Mouse (Mus musculus) hindbrain, embryonic 14.5 days (tissue): ENCODE measurements at regions not wholly inside any gene's neighbourhood (a gene's known extent, or its start where the extent isn't known, plus 50 kb on each side); places are given as distances from the start of the nearest gene placed in this dataset.
A peak's percentile ranks its signal among the peaks of the same experiment; 100 is the strongest.

ENCODE experiments used
- ATAC-seq: fragments of 200-750 bp; cut with Nextera tagmentation; 2 replicates; pipeline ENCODE4 v1.8.0; 2017; ENCODE audit warnings: moderate number of reproducible peaks, mild to moderate bottlenecking, moderate TSS enrichment, moderate library complexity; ENCODE audit not compliant: low FRiP score
- DNase-seq: peaks from one replicate; pipeline ENCODE4 v3.0.0-alpha.2; 2015; ENCODE audit warnings: low spot score
- H3K27ac ChIP-seq: fragments of 300-500 bp; sonication (generic); 2 replicates; pipeline ENCODE4 v1.5.1; 2014; ENCODE audit warnings: mild to moderate bottlenecking, moderate library complexity
- H3K27me3 ChIP-seq: fragments of 300-500 bp; sonication (generic); 2 replicates; pipeline ENCODE4 v1.6.1; 2014; ENCODE audit warnings: mild to moderate bottlenecking, low read length, mixed read lengths; ENCODE audit not compliant: control insufficient read depth, insufficient read depth
- H3K36me3 ChIP-seq: fragments of 300-500 bp; sonication (generic); replicated peaks from 2 replicates; pipeline ENCODE4 v1.6.1; 2014; ENCODE audit not compliant: control insufficient read depth, insufficient read depth
- H3K4me1 ChIP-seq: fragments of 300-500 bp; sonication (generic); replicated peaks from 2 replicates; pipeline ENCODE4 v1.6.1; 2014; ENCODE audit warnings: antibody characterized with exemption, low read length, mixed read lengths; ENCODE audit not compliant: control insufficient read depth, insufficient read depth
- H3K4me2 ChIP-seq: fragments of 300-500 bp; sonication (generic); replicated peaks from 2 replicates; pipeline ENCODE4 v1.6.1; 2014; ENCODE audit warnings: mild to moderate bottlenecking, moderate library complexity
- H3K4me3 ChIP-seq: fragments of 300-500 bp; sonication (generic); replicated peaks from 2 replicates; pipeline ENCODE4 v1.5.1; 2014; ENCODE audit warnings: mild to moderate bottlenecking, low read length
- H3K9ac ChIP-seq: fragments of 300-500 bp; sonication (generic); 2 replicates; pipeline ENCODE4 v1.6.1; 2014
- H3K9me3 ChIP-seq: fragments of 300-500 bp; sonication (generic); 2 replicates; pipeline ENCODE4 v1.6.1; 2016; ENCODE audit warnings: low read length; ENCODE audit not compliant: control insufficient read depth
- WGBS: fragments of 180-500 bp; shearing (Covaris S2); extraction: QIAGEN DNeasy Blood & Tissue Kit; methylation state at CpG from one replicate; pipeline ENCODE4 v1.1.7; 2014; 5-methylcytosine and 5-hydroxymethylcytosine counted together

DNA sequence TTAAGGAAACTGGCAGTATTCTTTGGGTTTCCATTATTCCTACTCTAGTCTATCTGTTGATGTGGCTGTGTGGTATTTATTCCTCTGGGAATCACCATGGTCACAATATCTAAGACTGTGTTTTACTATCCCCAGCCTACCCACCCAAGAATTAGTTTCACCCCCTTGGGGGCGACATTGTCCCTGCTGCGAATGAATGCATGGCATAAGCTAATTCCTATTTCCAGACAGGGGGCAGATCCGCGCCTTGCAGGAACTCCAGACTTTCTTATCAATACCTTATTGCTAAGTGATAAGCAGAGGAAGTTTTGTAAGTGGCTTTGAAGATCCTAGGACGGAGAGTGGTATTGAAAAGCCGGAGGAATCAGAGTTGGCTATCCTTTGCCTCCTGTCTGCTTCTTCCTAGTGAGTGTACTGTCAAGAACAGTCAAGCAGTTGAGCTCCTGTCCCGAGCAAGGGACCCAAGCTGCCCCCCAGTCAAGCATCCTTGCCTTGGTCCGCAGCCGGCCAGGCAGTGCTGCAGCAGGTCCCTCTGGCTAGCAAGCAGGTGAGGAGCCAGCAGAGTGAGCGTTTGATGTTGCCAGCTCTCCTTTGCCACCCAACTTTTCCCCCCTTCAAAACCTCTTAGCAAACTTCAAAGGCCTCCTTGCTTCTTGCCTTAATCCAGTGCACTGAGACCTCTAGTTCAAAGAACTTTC, 469.3 kb downstream of the Tmem182 start:
- H3K36me3 ChIP-seq = no peaks in the 10 kb centered on the region
- H3K27ac ChIP-seq = peak overlapping the region; percentile 59
- peak; percentile 62 for DNase-seq
- H3K9ac ChIP-seq = 0 out of 2 replicates have a peak overlapping the region, but pooled peaks have one; percentile 13
- no peak for ATAC-seq
- no peaks in the 10 kb centered on the region for H3K9me3 ChIP-seq
- H3K27me3 ChIP-seq = no peaks in the 10 kb centered on the region
- H3K4me2 ChIP-seq = peak overlapping the region; percentile 45
- 5% methylated on average over 10 of the region's 10 CpGs for WGBS
- H3K4me3 ChIP-seq = 0 out of 2 replicates have a peak overlapping the region, but pooled peaks have one; percentile 5
- peaks cover 16% of the 10 kb centered on the region for H3K4me1 ChIP-seq

DNA sequence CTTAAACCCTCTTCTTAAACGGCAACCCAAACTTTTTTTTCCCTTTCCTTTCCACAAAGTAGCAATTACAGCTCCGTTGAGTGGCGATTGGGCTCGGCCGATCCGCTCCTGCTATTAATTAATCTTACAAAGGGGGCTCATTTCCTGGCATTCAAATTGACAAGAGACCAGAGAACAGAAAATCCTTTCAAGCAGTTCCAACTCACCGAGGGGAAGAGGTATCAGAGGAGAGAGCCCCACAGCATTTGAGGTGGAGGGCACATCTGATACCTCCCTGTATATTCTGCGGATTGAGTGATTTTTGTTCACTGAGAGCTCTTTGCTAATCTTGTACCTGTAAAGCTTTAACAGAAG, 469.8 kb downstream of the Tmem182 start:
- Histone ChIP-seq H3K9ac (0 out of 2 replicates have a peak overlapping the region, but pooled peaks have one; percentile 13), H3K9me3 (no peaks in the 10 kb centered on the region), H3K4me1 (peaks cover 16% of the 10 kb centered on the region), H3K4me3 (0 out of 2 replicates have a peak overlapping the region, but pooled peaks have one; percentile 5), H3K27me3 (no peaks in the 10 kb centered on the region), H3K27ac (peak overlapping the region; percentile 59), H3K4me2 (peak overlapping the region; percentile 45), H3K36me3 (no peaks in the 10 kb centered on the region)
- ATAC-seq = no peak
- no peak for DNase-seq
- WGBS = 2% methylated on average over 8 of the region's 8 CpGs

DNA sequence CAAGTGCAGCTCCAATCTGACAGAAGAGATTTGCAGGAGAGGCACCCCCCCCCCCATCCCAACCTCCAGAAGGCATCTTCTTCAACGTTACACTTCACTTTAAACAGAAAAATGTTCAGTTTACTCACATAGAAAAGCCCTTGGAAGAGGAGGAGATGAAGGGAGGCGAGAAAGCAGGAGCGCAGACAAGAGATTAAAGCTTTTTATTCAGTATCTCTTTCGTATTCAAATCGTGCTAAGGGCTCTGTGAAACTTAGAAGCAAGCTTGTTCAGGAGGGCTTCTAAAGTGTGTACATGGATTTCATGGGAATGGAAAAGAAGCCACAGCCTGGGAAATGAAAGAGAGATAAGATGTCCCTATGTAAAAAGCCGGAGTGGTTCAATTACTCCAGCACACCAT, 470.2 kb downstream of the Tmem182 start:
- DNase-seq (peak; percentile 37), ATAC-seq (no peak)
- peak overlapping the region; percentile 59; the same call in 1 of the 2 replicates for H3K27ac ChIP-seq
- no peaks in the 10 kb centered on the region for H3K36me3 ChIP-seq
- H3K9ac ChIP-seq = 0 out of 2 replicates have a peak overlapping the region, but pooled peaks have one; percentile 13
- 14% methylated on average over 6 of the region's 6 CpGs for WGBS
- H3K27me3 ChIP-seq = no peaks in the 10 kb centered on the region
- no peaks in the 10 kb centered on the region for H3K9me3 ChIP-seq
- peaks cover 16% of the 10 kb centered on the region for H3K4me1 ChIP-seq
- peak overlapping the region; percentile 45 for H3K4me2 ChIP-seq
- no peak overlapping the region for H3K4me3 ChIP-seq

DNA sequence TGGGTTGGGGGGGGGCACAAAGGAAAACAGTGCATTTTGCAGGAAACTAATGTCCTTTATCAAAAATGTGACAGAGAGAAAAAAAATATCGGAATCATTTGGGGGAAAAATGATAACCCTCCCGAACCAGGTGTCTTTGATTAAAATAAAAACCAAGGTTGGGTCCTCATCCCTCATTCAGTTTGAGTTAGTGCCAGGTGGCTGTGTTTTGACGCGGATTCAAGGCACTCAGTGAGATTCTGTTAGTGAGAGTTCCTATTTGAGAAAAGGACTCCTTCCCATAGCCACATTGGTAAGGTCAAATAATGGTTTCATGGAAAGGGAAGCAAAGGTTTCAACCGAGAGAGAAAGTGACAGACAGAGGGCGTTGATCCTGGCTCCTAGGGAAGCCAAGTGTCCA, 470.9 kb downstream of the Tmem182 start:
- no peak overlapping the region for H3K4me3 ChIP-seq
- no peak overlapping the region for H3K4me2 ChIP-seq
- 61% methylated on average over 6 of the region's 6 CpGs for WGBS
- no peak overlapping the region for H3K27ac ChIP-seq
- peaks cover 16% of the 10 kb centered on the region for H3K4me1 ChIP-seq
- ATAC-seq (no peak), DNase-seq (no peak)
- no peaks in the 10 kb centered on the region for H3K27me3 ChIP-seq
- H3K9me3 ChIP-seq = no peaks in the 10 kb centered on the region; the same call in 1 of the 2 replicates
- H3K9ac ChIP-seq = no peak overlapping the region
- no peaks in the 10 kb centered on the region for H3K36me3 ChIP-seq

DNA sequence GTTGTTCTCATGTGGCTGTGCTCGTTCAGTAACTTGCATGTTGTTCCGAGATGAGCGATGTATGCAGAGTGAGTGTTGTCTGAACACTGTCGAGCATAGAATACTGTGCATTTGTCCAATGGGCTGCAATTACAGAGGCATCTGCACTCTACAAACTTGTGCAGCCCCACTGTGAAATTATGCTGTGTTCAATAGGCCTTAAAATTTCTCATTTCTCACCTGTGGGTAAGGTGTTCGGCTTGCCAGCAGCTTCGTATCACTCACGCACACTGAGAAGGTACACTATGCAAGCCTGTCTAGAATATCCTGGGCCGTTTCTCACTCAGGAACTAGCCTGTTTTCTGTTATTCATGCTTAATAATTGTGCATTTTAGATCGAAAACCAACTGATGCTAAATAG, 479.8 kb downstream of the Tmem182 start:
- Histone ChIP-seq H3K27me3 (no peaks in the 10 kb centered on the region), H3K4me1 (no peaks in the 10 kb centered on the region), H3K9ac (no peak overlapping the region), H3K36me3 (no peaks in the 10 kb centered on the region), H3K27ac (no peak overlapping the region), H3K9me3 (no peaks in the 10 kb centered on the region; the same call in 1 of the 2 replicates), H3K4me3 (no peak overlapping the region), H3K4me2 (no peak overlapping the region)
- 80% methylated on average over 9 of the region's 9 CpGs for WGBS
- no peak for ATAC-seq
- no peak for DNase-seq

DNA sequence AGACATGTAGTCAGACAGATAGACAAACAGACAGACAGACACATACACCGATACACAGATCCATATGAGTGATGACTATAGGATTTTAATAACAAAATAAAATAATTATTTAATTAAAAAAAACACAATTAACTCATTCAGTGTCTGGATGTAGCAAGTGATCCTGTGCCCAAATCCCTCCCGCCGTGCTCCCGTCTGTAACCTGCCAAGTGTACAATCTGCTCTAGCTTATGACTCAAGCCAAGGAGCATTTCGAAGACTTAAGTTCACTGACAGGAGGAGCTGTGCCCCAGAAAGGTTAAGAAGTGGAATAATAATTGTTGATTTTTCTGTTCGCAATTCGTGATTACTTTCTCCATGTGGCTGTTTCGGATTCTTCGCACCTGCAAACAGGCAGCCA, 480.8 kb downstream of the Tmem182 start:
- Histone ChIP-seq H3K27me3 (no peaks in the 10 kb centered on the region), H3K4me1 (no peaks in the 10 kb centered on the region), H3K4me2 (no peak overlapping the region), H3K9ac (no peak overlapping the region), H3K27ac (no peak overlapping the region), H3K9me3 (no peaks in the 10 kb centered on the region), H3K4me3 (no peak overlapping the region), H3K36me3 (no peaks in the 10 kb centered on the region)
- 90% methylated on average over 9 of the region's 9 CpGs for WGBS
- ATAC-seq (no peak), DNase-seq (no peak)

DNA sequence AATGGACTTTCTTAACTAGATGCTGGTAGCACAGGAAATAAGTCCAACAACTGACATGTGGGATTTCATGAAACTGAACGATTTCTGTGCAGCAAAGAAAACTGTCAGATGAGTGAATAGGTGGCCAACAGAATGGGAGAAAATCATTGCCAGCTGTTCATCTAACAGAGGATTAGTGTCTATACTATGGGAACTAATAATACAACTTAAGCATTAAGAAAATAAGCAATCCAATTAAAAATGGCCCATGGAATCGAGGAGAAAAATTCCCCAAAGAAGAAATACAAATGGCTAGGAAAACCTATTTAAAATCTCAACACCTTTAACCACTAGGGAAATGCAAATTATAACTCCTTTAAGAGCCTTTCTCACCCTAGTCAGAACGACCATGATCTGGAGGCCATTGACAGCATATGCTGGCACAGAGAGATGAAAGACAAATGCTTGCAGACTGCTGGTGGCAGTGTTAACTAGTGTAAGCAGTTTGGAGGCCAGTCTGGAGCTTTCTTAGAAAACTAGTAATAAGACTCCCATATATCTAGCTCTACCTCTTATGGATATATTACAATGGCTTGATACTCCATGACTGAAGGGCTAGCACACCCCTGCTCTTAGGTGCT, 521.6 kb downstream of the Tmem182 start:
- H3K27ac ChIP-seq = no peak overlapping the region
- no peaks in the 10 kb centered on the region for H3K4me1 ChIP-seq
- H3K9me3 ChIP-seq = no peaks in the 10 kb centered on the region
- no peak overlapping the region for H3K4me3 ChIP-seq
- H3K9ac ChIP-seq = no peak overlapping the region
- DNase-seq (no peak), ATAC-seq (no peak)
- H3K4me2 ChIP-seq = no peak overlapping the region
- 54% methylated on average over 3 of the region's 3 CpGs for WGBS
- no peaks in the 10 kb centered on the region for H3K36me3 ChIP-seq
- H3K27me3 ChIP-seq = no peaks in the 10 kb centered on the region

DNA sequence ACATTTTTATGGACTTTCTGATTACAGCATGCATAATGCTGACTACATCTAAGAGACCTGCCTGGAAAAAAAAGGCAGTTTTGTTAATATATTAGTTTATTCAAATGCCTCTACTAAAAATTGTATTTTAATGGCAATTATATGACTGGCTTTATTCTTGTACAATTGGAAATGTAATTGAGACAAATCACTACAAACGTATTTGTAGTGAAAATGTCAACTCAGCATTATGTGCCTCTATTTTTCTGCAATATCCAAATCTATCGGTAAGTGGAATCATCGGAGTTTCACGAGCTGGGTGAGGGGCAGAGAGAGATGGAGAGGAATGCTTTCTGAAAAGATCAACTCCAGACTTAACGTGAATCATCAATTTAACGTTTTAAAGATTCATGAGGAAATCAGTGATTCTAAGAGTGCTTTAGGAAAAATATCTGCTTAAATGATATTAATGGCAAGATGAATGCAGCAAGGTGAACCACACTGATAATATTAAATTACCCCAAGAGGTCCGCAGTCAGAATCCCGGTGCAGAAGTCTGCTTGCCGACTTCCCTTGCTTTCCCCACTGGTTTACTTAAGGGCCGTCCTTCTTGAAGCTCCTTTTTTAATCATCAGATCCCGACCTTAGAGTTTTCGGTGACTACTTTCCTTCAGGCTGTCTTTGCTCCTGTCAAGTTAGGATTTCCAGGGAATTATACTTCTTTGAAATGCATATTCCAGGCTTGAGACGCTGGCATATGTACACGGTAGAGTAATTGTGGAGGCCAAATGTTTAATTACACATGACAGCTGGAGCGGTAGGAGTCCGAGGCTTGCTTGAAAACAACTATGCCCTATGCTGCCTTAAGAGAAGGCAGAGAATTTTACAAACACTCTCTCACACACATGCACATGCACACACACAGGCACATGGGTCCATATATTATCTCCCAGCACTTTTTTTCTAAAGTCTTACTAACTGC, 544.7 kb downstream of the Tmem182 start:
- Histone ChIP-seq H3K9ac (no peak overlapping the region), H3K36me3 (no peaks in the 10 kb centered on the region), H3K4me2 (peak overlapping the region; percentile 13), H3K27ac (no peak overlapping the region), H3K4me3 (no peak overlapping the region), H3K4me1 (no peaks in the 10 kb centered on the region), H3K27me3 (no peaks in the 10 kb centered on the region), H3K9me3 (no peaks in the 10 kb centered on the region)
- ATAC-seq (no peak), DNase-seq (no peak)
- WGBS = 46% methylated on average over 16 of the region's 16 CpGs

DNA sequence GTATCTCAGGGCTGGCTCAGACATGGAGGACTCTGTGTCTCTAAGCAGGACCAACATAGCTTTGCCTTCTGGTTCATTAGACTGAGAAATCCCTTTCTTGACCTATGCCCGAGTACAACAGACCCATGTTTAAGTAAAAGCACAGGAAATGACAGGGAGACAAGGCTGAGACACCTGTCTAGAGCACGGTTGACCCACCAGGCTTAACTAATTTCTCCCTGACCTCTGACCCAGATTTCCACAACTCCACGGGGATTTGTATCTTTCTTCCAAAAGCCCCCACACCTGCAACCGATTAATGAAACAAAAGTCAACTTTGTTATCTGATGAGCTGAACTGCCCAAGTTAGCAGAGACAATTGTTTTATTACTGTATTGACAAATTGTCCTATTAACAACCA, 553.7 kb downstream of the Tmem182 start:
- Histone ChIP-seq H3K9me3 (no peaks in the 10 kb centered on the region), H3K9ac (no peak overlapping the region), H3K4me3 (no peak overlapping the region), H3K27ac (no peak overlapping the region), H3K4me2 (no peak overlapping the region), H3K36me3 (no peaks in the 10 kb centered on the region), H3K27me3 (no peaks in the 10 kb centered on the region), H3K4me1 (0 out of 2 replicates have a peak, but pooled peaks cover 3% of the 10 kb centered on the region)
- WGBS = 34% methylated on average over 4 of the region's 4 CpGs
- DNase-seq = no peak
- no peak for ATAC-seq
